ENCODE assay signal across 7 mouse cellular contexts in the genomic region with DNA sequence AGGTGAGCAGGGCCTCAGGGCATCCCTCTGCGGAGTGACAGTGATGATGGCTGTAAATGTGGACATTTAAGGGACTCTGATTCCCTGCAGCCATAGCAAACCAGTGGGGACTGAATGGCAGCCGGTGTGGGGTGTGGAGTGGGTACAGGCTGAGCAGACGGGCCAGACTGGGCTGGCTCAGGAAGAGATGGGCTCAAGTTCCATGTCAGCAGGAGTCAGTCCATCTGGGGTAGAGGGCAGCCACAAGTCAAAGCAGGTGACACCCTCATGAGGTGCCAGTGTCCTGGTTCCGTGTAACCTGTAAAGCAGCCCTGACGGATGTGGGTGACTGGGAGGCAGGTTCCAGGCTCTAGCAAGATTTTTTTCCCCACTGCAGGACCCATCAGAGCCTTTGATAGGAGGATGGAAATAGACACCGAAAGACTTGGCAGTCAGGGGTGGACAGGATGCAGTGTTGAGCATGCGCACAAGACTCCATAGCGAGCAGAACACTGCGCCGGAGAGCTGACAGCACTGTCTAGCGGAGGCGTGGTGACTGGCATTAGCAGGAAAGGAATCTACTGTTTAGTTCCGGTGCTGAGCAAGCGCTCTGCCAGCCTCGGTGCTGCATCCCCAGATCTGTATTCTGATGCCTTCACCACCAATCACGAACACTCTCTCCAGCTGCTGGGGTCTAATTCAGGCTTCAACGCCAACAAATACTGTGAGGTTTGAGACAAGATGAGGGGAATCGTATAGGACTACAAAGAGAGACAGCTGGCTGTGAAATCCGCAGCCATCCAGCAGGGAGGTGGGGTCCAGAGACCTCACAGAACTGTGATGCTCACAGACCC. TPM values are rescaled to one million over a fixed set of nuclear protein-coding genes. Genes with fewer than 3 reads are reported as not detected.
DNase-seq lines count a peak whose midpoint lies in the region; ATAC-seq and TF ChIP-seq lines count a peak whose summit lies in the region.

No protein-coding gene starts in this region.

- H3K9me3 ChIP-seq in forebrain, embryonic 12.5 days = 0 out of 2 replicates have a peak, but pooled peaks cover 3% of the 10 kb centered on the region
- H3K9me3 ChIP-seq in heart, embryonic 15.5 days (replicated peaks) = no peaks in the 10 kb centered on the region
- H3K9me3 ChIP-seq in kidney, postnatal 0 days (replicated peaks; ENCODE audit: low read length) = no peaks in the 10 kb centered on the region
- H3K9me3 ChIP-seq in limb, embryonic 15.5 days = no peaks in the 10 kb centered on the region
- no peaks in the 10 kb centered on the region for H3K9me3 ChIP-seq in midbrain, embryonic 15.5 days

- peak; percentile 9; the same call in 1 of the 2 replicates for TF ChIP-seq CTCF in kidney, postnatal 0 days (IDR thresholded peaks at IDR 0.05; ENCODE audit: low read depth)
- no peak for TF ChIP-seq CTCF in spleen, adult 2 months (IDR thresholded peaks at IDR 0.05; ENCODE audit: extremely low read depth, insufficient read depth, insufficient read length, insufficient replicate concordance)

- H3K27ac ChIP-seq in forebrain, embryonic 12.5 days = peak overlapping the region; percentile 61
- peak overlapping the region; percentile 31 for H3K27ac ChIP-seq in heart, embryonic 15.5 days
- H3K27ac ChIP-seq in kidney, postnatal 0 days = no peak overlapping the region
- H3K27ac ChIP-seq in limb, embryonic 15.5 days = no peak overlapping the region
- peak overlapping the region; percentile 81 for H3K27ac ChIP-seq in midbrain, embryonic 15.5 days
- no peak overlapping the region for H3K27ac ChIP-seq in spleen, adult 2 months (ENCODE audit: insufficient read depth, low read length)

- ATAC-seq in cerebellum, adult (ENCODE audit: insufficient number of reproducible peaks, low FRiP score, low TSS enrichment) = peak; percentile 88
- ATAC-seq in forebrain, embryonic 12.5 days (ENCODE audit: low FRiP score) = peak; percentile 84
- peak; percentile 66 for ATAC-seq in heart, embryonic 15.5 days (replicated peaks; ENCODE audit: insufficient number of reproducible peaks, insufficient read depth, low FRiP score, low read depth)
- ATAC-seq in kidney, postnatal 0 days (replicated peaks; ENCODE audit: low FRiP score, low read depth) = peak; percentile 68
- peak; percentile 50; the same call in 1 of the 2 replicates for ATAC-seq in limb, embryonic 15.5 days (ENCODE audit: insufficient number of reproducible peaks, low FRiP score, low TSS enrichment, low read depth)
- peak; percentile 90 for ATAC-seq in midbrain, embryonic 15.5 days (replicated peaks)

- H3K36me3 ChIP-seq in forebrain, embryonic 12.5 days (replicated peaks) = no peaks in the 10 kb centered on the region
- H3K36me3 ChIP-seq in heart, embryonic 15.5 days = no peaks in the 10 kb centered on the region
- H3K36me3 ChIP-seq in kidney, postnatal 0 days (ENCODE audit: insufficient read depth, low read length) = no peaks in the 10 kb centered on the region
- no peaks in the 10 kb centered on the region for H3K36me3 ChIP-seq in limb, embryonic 15.5 days
- H3K36me3 ChIP-seq in midbrain, embryonic 15.5 days (replicated peaks) = no peaks in the 10 kb centered on the region
- H3K36me3 ChIP-seq in spleen, adult 2 months (ENCODE audit: control insufficient read depth, insufficient read depth, low read length) = no peaks in the 10 kb centered on the region

- no peak for TF ChIP-seq POLR2A in spleen, adult 2 months (IDR thresholded peaks at IDR 0.05; ENCODE audit: low read depth, low read length)

- peak overlapping the region; percentile 27; the same call in 1 of the 2 replicates for H3K9ac ChIP-seq in forebrain, embryonic 12.5 days
- H3K9ac ChIP-seq in heart, embryonic 15.5 days = no peak overlapping the region
- H3K9ac ChIP-seq in kidney, postnatal 0 days (ENCODE audit: low read depth, low read length) = 0 out of 2 replicates have a peak overlapping the region, but pooled peaks have one; percentile 35
- no peak overlapping the region for H3K9ac ChIP-seq in limb, embryonic 15.5 days
- H3K9ac ChIP-seq in midbrain, embryonic 15.5 days = peak overlapping the region; percentile 36

- DNase-seq in kidney, postnatal 0 days (ENCODE audit: low spot score) = peak; percentile 72
- peak; percentile 46 to 53 for DNase-seq in spleen, adult 2 months (ENCODE audit: low read depth in 1 of 2, low spot score in 2 of 2)

- H3K4me3 ChIP-seq in forebrain, embryonic 12.5 days (replicated peaks) = peak overlapping the region; percentile 24
- H3K4me3 ChIP-seq in heart, embryonic 15.5 days = peak overlapping the region; percentile 24
- H3K4me3 ChIP-seq in kidney, postnatal 0 days (replicated peaks; ENCODE audit: low read depth, low read length) = peak overlapping the region; percentile 8; the same call in 1 of the 2 replicates
- H3K4me3 ChIP-seq in limb, embryonic 15.5 days = peak overlapping the region; percentile 15
- H3K4me3 ChIP-seq in midbrain, embryonic 15.5 days = peak overlapping the region; percentile 30
- H3K4me3 ChIP-seq in spleen, adult 2 months (ENCODE audit: extremely low read depth, insufficient read depth, insufficient read length) = peak overlapping the region; percentile 6; the same call in 1 of the 2 replicates

- 34% methylated on average over 19 of the region's 19 CpGs for WGBS in forebrain, embryonic 12.5 days
- 31% methylated on average over 19 of the region's 19 CpGs for WGBS in heart, embryonic 15.5 days
- 26% methylated on average over 19 of the region's 19 CpGs for WGBS in kidney, postnatal 0 days
- WGBS in limb, embryonic 15.5 days = 24% methylated on average over 19 of the region's 19 CpGs
- WGBS in midbrain, embryonic 15.5 days = 28% methylated on average over 19 of the region's 19 CpGs
- 47% methylated on average over 19 of the region's 19 CpGs for WGBS in spleen, adult 2 months

- peaks cover 24% of the 10 kb centered on the region for H3K4me1 ChIP-seq in forebrain, embryonic 12.5 days
- H3K4me1 ChIP-seq in heart, embryonic 15.5 days (replicated peaks) = peaks cover 21% of the 10 kb centered on the region
- H3K4me1 ChIP-seq in kidney, postnatal 0 days (replicated peaks; ENCODE audit: insufficient read depth, low read length) = no peaks in the 10 kb centered on the region
- peaks cover 13% of the 10 kb centered on the region for H3K4me1 ChIP-seq in limb, embryonic 15.5 days
- peaks cover 18% of the 10 kb centered on the region for H3K4me1 ChIP-seq in midbrain, embryonic 15.5 days
- H3K4me1 ChIP-seq in spleen, adult 2 months (ENCODE audit: control insufficient read depth, insufficient read depth, insufficient read length) = peaks cover 3% of the 10 kb centered on the region; the same call in 1 of the 2 replicates

- no peaks in the 10 kb centered on the region for H3K27me3 ChIP-seq in forebrain, embryonic 12.5 days
- no peaks in the 10 kb centered on the region for H3K27me3 ChIP-seq in heart, embryonic 15.5 days
- no peaks in the 10 kb centered on the region for H3K27me3 ChIP-seq in kidney, postnatal 0 days (ENCODE audit: insufficient read depth, low read length)
- no peaks in the 10 kb centered on the region for H3K27me3 ChIP-seq in limb, embryonic 15.5 days
- H3K27me3 ChIP-seq in midbrain, embryonic 15.5 days (replicated peaks) = no peaks in the 10 kb centered on the region
- no peaks in the 10 kb centered on the region for H3K27me3 ChIP-seq in spleen, adult 2 months (ENCODE audit: control insufficient read depth, insufficient read depth, low read length)

- H3K4me2 ChIP-seq in forebrain, embryonic 12.5 days = peak overlapping the region; percentile 45
- peak overlapping the region; percentile 54 for H3K4me2 ChIP-seq in heart, embryonic 15.5 days
- H3K4me2 ChIP-seq in kidney, postnatal 0 days (ENCODE audit: low read length) = peak overlapping the region; percentile 50
- peak overlapping the region; percentile 36 for H3K4me2 ChIP-seq in limb, embryonic 15.5 days
- H3K4me2 ChIP-seq in midbrain, embryonic 15.5 days = peak overlapping the region; percentile 49

RNA-seq across cellular contexts. Expression of a gene that starts 18.3 kb away (rescaled TPM):
- polyA plus RNA-seq in forebrain, embryonic 12.5 days (2016; fragmentation: Nextera tagmentation; extraction: Ambion mirVana) = 0.13 and 0.26 TPM in 2 replicates
- 0.53 and 1.3 TPM in 2 replicates for polyA plus RNA-seq in heart, embryonic 15.5 days (2015; fragmentation: Nextera tagmentation; extraction: Ambion mirVana)
- 0.71 and 1.2 TPM in 2 replicates for polyA plus RNA-seq in kidney, postnatal 0 days (2015; fragmentation: Nextera tagmentation; extraction: Ambion mirVana)
- 0.87 and 1.7 TPM in 2 replicates for polyA plus RNA-seq in limb, embryonic 15.5 days (2015; fragmentation: Nextera tagmentation; extraction: Ambion mirVana)
- polyA plus RNA-seq in midbrain, embryonic 15.5 days (2015; fragmentation: Nextera tagmentation; extraction: Ambion mirVana) = 0.45 and 0.48 TPM in 2 replicates
- 3.0 and 3.8 TPM in 2 replicates for polyA plus RNA-seq in spleen, adult 2 months (2012; rRNA removed)

RNA-seq across cellular contexts. Expression of a gene that starts 32.4 kb away (rescaled TPM):
- polyA plus RNA-seq in forebrain, embryonic 12.5 days (2016; fragmentation: Nextera tagmentation; extraction: Ambion mirVana) = 10.4 and 11.1 TPM in 2 replicates
- 4.1 and 4.7 TPM in 2 replicates for polyA plus RNA-seq in heart, embryonic 15.5 days (2015; fragmentation: Nextera tagmentation; extraction: Ambion mirVana)
- 11.3 and 13.4 TPM in 2 replicates for polyA plus RNA-seq in kidney, postnatal 0 days (2015; fragmentation: Nextera tagmentation; extraction: Ambion mirVana)
- 10.4 and 13.4 TPM in 2 replicates for polyA plus RNA-seq in limb, embryonic 15.5 days (2015; fragmentation: Nextera tagmentation; extraction: Ambion mirVana)
- polyA plus RNA-seq in midbrain, embryonic 15.5 days (2015; fragmentation: Nextera tagmentation; extraction: Ambion mirVana) = 9.3 and 9.9 TPM in 2 replicates
- polyA plus RNA-seq in spleen, adult 2 months (2012; rRNA removed) = 0.83 and 1.1 TPM in 2 replicates

Comparison
In these comparisons a context has a peak if more than half of its experiments do, and no peak if none do; other contexts are left out.
1. H3K27ac ChIP-seq: peak in forebrain, embryonic 12.5 days (single experiment), heart, embryonic 15.5 days (single experiment) and midbrain, embryonic 15.5 days (single experiment); none in kidney, postnatal 0 days (single experiment), limb, embryonic 15.5 days (single experiment) and spleen, adult 2 months (single experiment).
2. H3K9ac ChIP-seq: peak in forebrain, embryonic 12.5 days (single experiment), kidney, postnatal 0 days (single experiment) and midbrain, embryonic 15.5 days (single experiment); none in heart, embryonic 15.5 days (single experiment) and limb, embryonic 15.5 days (single experiment).
3. Peak in every context shown above with its lines, with median percentiles within 50 percentile points of each other: ATAC-seq, H3K4me2 ChIP-seq and H3K4me3 ChIP-seq.